Mouse (Mus musculus) liver, embryonic 14.5 days (tissue): ENCODE results near the gene Grpel1. TPM values are rescaled to one million over a fixed set of nuclear protein-coding genes. Genes with fewer than 3 reads are reported as not detected.

ENCODE experiments used
- ATAC-seq: fragments of 200-750 bp; cut with Nextera tagmentation; 2 replicates; pipeline ENCODE4 v1.8.0; 2017; ENCODE audit warnings: moderate number of reproducible peaks, mild to moderate bottlenecking, moderate library complexity; ENCODE audit not compliant: insufficient read depth
- DNase-seq, 3 experiments: peaks; one replicate each; pipeline ENCODE4 v3.0.0-alpha.2; 2012 to 2013; ENCODE audit warnings: low read depth in 3 of 3, low spot score in 3 of 3
- H3K27ac ChIP-seq: fragments of 300-500 bp; sonication (generic); 2 replicates; pipeline ENCODE4 v1.5.1; 2014; ENCODE audit warnings: moderate library complexity, mild to moderate bottlenecking, control low read depth, inconsistent platforms
- H3K27me3 ChIP-seq: fragments of 300-500 bp; sonication (generic); 2 replicates; pipeline ENCODE4 v1.6.1; 2014; ENCODE audit warnings: mild to moderate bottlenecking, low read length, moderate library complexity; ENCODE audit not compliant: control insufficient read depth, insufficient read depth
- H3K36me3 ChIP-seq: fragments of 300-500 bp; sonication (generic); replicated peaks from 2 replicates; pipeline ENCODE4 v1.6.1; 2014; ENCODE audit warnings: low read depth; ENCODE audit not compliant: control insufficient read depth, insufficient read depth
- H3K4me1 ChIP-seq, 2 experiments: fragments of 200-500 bp in 1 of 2; fragments of 300-500 bp in 1 of 2; sonication (generic) in 1 of 2; replicated peaks; 2 replicates each; pipeline ENCODE4 v1.6.1; 2012 to 2014; ENCODE audit warnings: antibody characterized with exemption in 1 of 2, inconsistent platforms in 1 of 2, low read length in 1 of 2; ENCODE audit not compliant: control insufficient read depth in 2 of 2, insufficient read depth in 2 of 2
- H3K4me2 ChIP-seq: fragments of 300-500 bp; sonication (generic); 2 replicates; pipeline ENCODE4 v1.6.1; 2014; ENCODE audit warnings: low read depth, mild to moderate bottlenecking, control low read depth, moderate library complexity
- H3K4me3 ChIP-seq, 2 experiments: fragments of 200-500 bp in 1 of 2; fragments of 300-500 bp in 1 of 2; sonication (generic) in 1 of 2; 2 replicates each; pipeline ENCODE4 v1.5.1; 2012 to 2014; ENCODE audit warnings: low read depth in 2 of 2, low read length in 2 of 2, mild to moderate bottlenecking in 2 of 2, control low read depth in 1 of 2, inconsistent platforms in 1 of 2, moderate library complexity in 1 of 2; ENCODE audit not compliant: insufficient read depth in 1 of 2
- H3K9ac ChIP-seq: fragments of 300-500 bp; sonication (generic); replicated peaks from 2 replicates; pipeline ENCODE4 v1.6.1; 2014; ENCODE audit warnings: mild to moderate bottlenecking, control low read depth, moderate library complexity
- H3K9me3 ChIP-seq: fragments of 300-500 bp; sonication (generic); 2 replicates; pipeline ENCODE4 v1.6.1; 2016; ENCODE audit warnings: low read length, mixed read lengths; ENCODE audit not compliant: control insufficient read depth
- CTCF ChIP-seq: IDR thresholded peaks from 2 replicates; pipeline ENCODE4 v1.5.1; 2016; ENCODE audit warnings: antibody characterized with exemption, low read depth, control low read depth
- EP300 ChIP-seq: IDR thresholded peaks from 2 replicates; pipeline ENCODE4 v1.6.1; 2016; ENCODE audit warnings: antibody characterized with exemption, low read depth
- WGBS: fragments of 180-500 bp; shearing (Covaris S2); extraction: QIAGEN DNeasy Blood & Tissue Kit; methylation state at CpG from one replicate; pipeline ENCODE4 v1.1.7; 2014; ENCODE audit not compliant: insufficient replicate concordance; 5-methylcytosine and 5-hydroxymethylcytosine counted together
- polyA plus RNA-seq, 2 experiments: library from polyadenylated mRNA; depleted of rRNA in 1 of 2; stranded (reverse) in 1 of 2; unstranded in 1 of 2; fragments of >200 nt; fragmentation: Nextera tagmentation in 1 of 2; extraction: Ambion mirVana in 1 of 2; gene quantifications; 2 replicates each; pipeline versions ENCODE4 v1.2.1 to v1.2.3; 2012 to 2014

Grpel1 gene
- polyA plus RNA-seq, 2 experiments = 16.8 to 42.4 TPM

DNA sequence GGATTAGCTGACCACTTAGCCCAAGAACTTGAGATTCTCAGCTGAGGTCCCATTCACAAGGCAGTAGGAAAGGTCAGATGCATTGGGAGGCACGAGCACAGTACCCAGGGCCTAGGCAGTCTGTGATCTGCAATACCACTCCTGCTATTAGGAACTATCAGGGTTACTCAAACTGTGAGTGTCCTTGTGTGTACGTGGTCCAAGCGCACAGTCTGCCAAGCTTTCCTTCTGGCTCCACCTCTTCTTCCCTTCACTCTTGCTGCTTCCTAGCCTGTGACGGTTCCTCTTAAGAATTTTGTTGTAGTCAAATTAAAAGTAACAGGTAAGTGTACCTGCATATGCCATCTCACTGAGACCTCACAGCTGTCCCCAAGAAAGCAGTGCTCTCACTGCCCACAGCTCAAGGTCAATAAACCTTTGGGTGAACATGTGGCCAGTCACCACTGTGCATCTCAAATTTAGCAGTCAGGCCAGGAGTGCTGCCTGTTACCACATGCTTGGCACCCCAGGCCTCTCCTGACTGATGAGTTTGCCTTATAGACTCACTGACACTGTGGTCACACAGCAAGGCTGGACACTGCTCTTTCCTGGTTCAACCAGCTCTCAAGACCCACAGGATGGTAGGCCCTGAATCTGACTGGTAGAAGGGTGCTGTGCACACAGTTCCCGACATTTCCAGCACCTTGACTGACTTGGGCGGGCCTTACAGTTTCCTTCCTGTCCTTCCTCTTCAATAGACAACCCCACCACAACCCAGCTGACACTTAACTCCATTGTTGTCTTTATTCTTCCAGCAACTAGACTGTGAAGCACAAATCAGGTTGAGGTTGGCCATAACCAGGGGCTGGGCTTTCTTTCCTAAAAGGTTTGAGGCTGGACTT lies 14.0 kb downstream of the Grpel1 start:
- no peak overlapping the region for H3K4me3 ChIP-seq
- TF ChIP-seq EP300 (no peak), CTCF (no peak)
- peaks cover 7 to 17% of the 10 kb centered on the region in 2 experiments for H3K4me1 ChIP-seq
- no peak for ATAC-seq
- H3K4me2 ChIP-seq = no peak overlapping the region
- H3K27ac ChIP-seq = no peak overlapping the region
- DNase-seq = no peak
- H3K9me3 ChIP-seq = no peaks in the 10 kb centered on the region
- no peak overlapping the region for H3K9ac ChIP-seq
- peaks cover 2% of the 10 kb centered on the region; the same call in 1 of the 2 replicates for H3K36me3 ChIP-seq
- no peaks in the 10 kb centered on the region for H3K27me3 ChIP-seq
- WGBS = 61% methylated on average over 6 of the region's 6 CpGs

DNA sequence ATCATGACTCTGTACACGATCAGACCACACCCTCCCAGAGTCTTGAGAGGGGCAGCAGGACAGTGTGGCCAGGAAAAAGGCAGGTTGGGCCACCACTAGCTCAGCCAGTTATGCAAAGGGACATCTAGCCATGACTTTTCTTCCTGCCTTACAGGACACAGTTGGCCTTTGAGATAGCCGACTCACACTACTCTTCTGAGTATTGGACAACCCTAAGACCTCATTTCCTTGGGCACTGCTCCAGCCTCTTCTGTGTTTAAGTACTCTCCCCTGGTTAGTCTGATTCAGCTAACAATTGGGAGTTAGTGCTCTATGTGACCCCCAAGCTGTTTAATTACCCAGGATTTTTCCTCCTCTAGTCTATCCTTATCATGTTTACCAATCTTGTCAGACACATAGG lies 14.9 kb downstream of the Grpel1 start:
- Histone ChIP-seq H3K4me3 (no peak overlapping the region), H3K4me2 (no peak overlapping the region), H3K27me3 (no peaks in the 10 kb centered on the region), H3K9me3 (no peaks in the 10 kb centered on the region), H3K9ac (no peak overlapping the region), H3K36me3 (peaks cover 2% of the 10 kb centered on the region; the same call in 1 of the 2 replicates), H3K27ac (no peak overlapping the region), H3K4me1 (peaks cover 7 to 17% of the 10 kb centered on the region in 2 experiments)
- ATAC-seq (no peak), DNase-seq (no peak)
- TF ChIP-seq EP300 (no peak), CTCF (no peak)
- WGBS = 47% methylated on average over 2 of the region's 2 CpGs

DNA sequence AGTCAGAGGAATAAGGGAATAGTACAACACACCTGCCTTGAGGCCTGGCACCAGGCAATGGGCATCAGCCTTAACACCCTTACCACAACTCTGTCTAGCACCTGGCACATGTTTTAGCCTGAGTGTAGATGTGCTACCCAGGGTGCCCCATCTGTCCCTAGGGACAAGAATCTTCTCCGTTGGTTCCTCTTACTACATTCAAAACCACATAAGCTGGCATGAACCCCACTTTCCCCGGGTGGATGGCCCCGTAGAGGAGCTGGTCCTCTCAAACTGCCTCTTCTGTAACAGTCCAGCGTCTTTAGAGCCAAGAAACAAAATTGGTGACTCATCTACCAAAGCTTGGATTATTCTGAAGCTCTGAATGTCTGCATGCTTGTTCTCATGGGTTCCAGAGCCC lies 15.6 kb downstream of the Grpel1 start:
- DNase-seq (no peak), ATAC-seq (no peak)
- peaks cover 2% of the 10 kb centered on the region; the same call in 1 of the 2 replicates for H3K36me3 ChIP-seq
- no peak overlapping the region for H3K4me2 ChIP-seq
- H3K4me3 ChIP-seq = no peak overlapping the region
- H3K27ac ChIP-seq = no peak overlapping the region
- H3K9ac ChIP-seq = no peak overlapping the region
- H3K27me3 ChIP-seq = peaks cover 4% of the 10 kb centered on the region
- H3K9me3 ChIP-seq = no peaks in the 10 kb centered on the region
- 71% methylated on average over 4 of the region's 4 CpGs for whole genome bisulfite sequencing
- TF ChIP-seq EP300 (no peak), CTCF (no peak)
- peaks cover 14 to 23% of the 10 kb centered on the region in 2 experiments for H3K4me1 ChIP-seq

DNA sequence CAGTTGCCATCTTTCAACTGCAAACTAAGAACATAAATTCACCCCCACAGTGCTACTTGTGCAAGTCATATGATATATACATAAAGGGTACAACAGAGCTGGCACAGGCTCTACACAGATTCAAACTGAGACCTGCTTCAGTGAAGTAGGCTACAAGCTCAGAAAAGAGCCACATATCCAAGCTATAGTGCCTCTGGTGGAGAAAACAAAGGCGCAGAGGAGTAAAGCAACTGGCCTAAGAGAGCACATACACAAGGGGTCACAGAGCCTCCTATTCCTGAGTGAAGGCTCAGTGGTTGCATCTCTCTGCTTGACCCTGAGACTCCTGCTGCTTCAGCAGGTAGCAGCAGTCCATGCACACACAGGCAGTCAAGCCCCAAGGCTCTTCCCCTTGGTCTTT lies 16.3 kb downstream of the Grpel1 start:
- Histone ChIP-seq H3K27me3 (peaks cover 11% of the 10 kb centered on the region), H3K27ac (no peak overlapping the region), H3K9ac (no peak overlapping the region), H3K36me3 (peaks cover 2% of the 10 kb centered on the region; the same call in 1 of the 2 replicates), H3K4me1 (peaks cover 14 to 24% of the 10 kb centered on the region in 2 experiments), H3K9me3 (no peaks in the 10 kb centered on the region), H3K4me3 (no peak overlapping the region), H3K4me2 (no peak overlapping the region)
- TF ChIP-seq CTCF (peak; percentile 34; the same call in 1 of the 2 replicates), EP300 (no peak)
- WGBS = 63% methylated on average over 1 of the region's 1 CpGs
- DNase-seq (no peak), ATAC-seq (no peak)
